Mouse (Mus musculus) liver (tissue): Measurements from ENCODE around the gene Tprkb.
"Not testable (repeated sequence)": the region's sequence is repeated elsewhere in the genome, so short reads cannot be mapped to it uniquely, and the experiment has no call there.

Source experiments
- DNase-seq: peaks from one replicate; pipeline ENCODE4 v3.0.0-alpha.2; 2020; ENCODE audit warnings: mixed read lengths

Tprkb gene

GRCm38 (mm10) chr6:85911587-85911986, at the start of gene Tprkb:
TSS of gene Tprkb (plus strand) at chr6:85911865.
- DNase-seq = no peak

- no peak for DNase-seq
Measured at GRCm38 (mm10) chr6:85862565-85862964, 49.1 kb upstream of the Tprkb start.

GRCm38 (mm10) chr6:85863136-85863535, 48.5 kb upstream of the Tprkb start:
- DNase-seq = no peak

GRCm38 (mm10) chr6:85863840-85864239, 47.8 kb upstream of the Tprkb start:
- no peak for DNase-seq

GRCm38 (mm10) chr6:85864900-85865639, 46.6 kb upstream of the Tprkb start:
- DNase-seq = not testable (repeated sequence)

GRCm38 (mm10) chr6:85866166-85866565, 45.5 kb upstream of the Tprkb start:
- not testable (repeated sequence) for DNase-seq

GRCm38 (mm10) chr6:85866995-85867394, 44.7 kb upstream of the Tprkb start:
- DNase-seq = not testable (repeated sequence)

GRCm38 (mm10) chr6:85867726-85868690, 43.7 kb upstream of the Tprkb start:
- DNase-seq = no peak

- DNase-seq = not testable (repeated sequence)
Measured at GRCm38 (mm10) chr6:85869006-85869405, 42.7 kb upstream of the Tprkb start, which contains the start of gene Nat8f2. TSS of gene Nat8f2 (minus strand) at chr6:85869158.

GRCm38 (mm10) chr6:85883246-85883645, 28.4 kb upstream of the Tprkb start:
- DNase-seq = not testable (repeated sequence)

- DNase-seq = no peak
Measured at GRCm38 (mm10) chr6:85884311-85884710, 27.4 kb upstream of the Tprkb start.

- no peak for DNase-seq
Measured at GRCm38 (mm10) chr6:85888961-85889360, 22.7 kb upstream of the Tprkb start.

GRCm38 (mm10) chr6:85895061-85895648, 16.5 kb upstream of the Tprkb start:
- DNase-seq = not testable (repeated sequence)

GRCm38 (mm10) chr6:85898596-85899475, 12.8 kb upstream of the Tprkb start:
- DNase-seq = not testable (repeated sequence)

GRCm38 (mm10) chr6:85902303-85902702, 9.4 kb upstream of the Tprkb start:
- no peak for DNase-seq

- DNase-seq = peak; percentile 67
Measured at GRCm38 (mm10) chr6:85904642-85905061, 7.0 kb upstream of the Tprkb start, which contains the start of gene Nat8f4. TSS of gene Nat8f4 (minus strand) at chr6:85904884.

GRCm38 (mm10) chr6:85906911-85907351, 4.7 kb upstream of the Tprkb start:
- not testable (repeated sequence) for DNase-seq

- no peak for DNase-seq
Measured at GRCm38 (mm10) chr6:85908341-85908740, 3.3 kb upstream of the Tprkb start.

GRCm38 (mm10) chr6:85909704-85910103, 2.0 kb upstream of the Tprkb start:
- DNase-seq = no peak

- peak; percentile 26 for DNase-seq
Measured at GRCm38 (mm10) chr6:85915141-85915538, 3.5 kb downstream of the Tprkb start.
